Mouse (Mus musculus) lung, postnatal 25 days (tissue): ENCODE data around the gene 1700013G24Rik.

Experiments
- DNase-seq: peaks from one replicate; pipeline ENCODE4 v3.0.0; 2022; ENCODE audit warnings: low spot score

The 1700013G24Rik gene

DNA sequence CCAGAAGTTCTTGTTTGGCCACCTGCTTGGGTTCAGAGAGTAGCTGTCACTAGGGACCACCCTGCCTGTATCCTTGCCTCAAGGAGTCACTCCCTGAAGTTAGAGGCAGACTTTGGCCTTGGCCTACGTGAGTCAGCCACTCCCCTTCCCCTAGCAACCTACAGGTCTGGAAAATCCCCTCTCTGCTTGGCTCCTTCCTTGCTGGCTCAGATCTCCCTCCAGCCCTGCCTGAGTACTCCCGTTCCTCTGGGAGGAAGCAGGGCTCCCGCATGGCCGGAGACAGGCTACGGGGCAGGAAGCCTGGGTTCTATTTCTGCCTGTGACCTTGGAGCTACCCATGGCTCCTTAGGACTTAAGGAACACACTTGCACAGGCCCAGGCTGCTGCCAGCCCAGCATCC is 44.3 kb downstream of the 1700013G24Rik start:
- no peak for DNase-seq

GRCm38 (mm10) chr4:137497892-137498722 is 45.0 kb downstream of the 1700013G24Rik start:
- DNase-seq = no peak

DNA sequence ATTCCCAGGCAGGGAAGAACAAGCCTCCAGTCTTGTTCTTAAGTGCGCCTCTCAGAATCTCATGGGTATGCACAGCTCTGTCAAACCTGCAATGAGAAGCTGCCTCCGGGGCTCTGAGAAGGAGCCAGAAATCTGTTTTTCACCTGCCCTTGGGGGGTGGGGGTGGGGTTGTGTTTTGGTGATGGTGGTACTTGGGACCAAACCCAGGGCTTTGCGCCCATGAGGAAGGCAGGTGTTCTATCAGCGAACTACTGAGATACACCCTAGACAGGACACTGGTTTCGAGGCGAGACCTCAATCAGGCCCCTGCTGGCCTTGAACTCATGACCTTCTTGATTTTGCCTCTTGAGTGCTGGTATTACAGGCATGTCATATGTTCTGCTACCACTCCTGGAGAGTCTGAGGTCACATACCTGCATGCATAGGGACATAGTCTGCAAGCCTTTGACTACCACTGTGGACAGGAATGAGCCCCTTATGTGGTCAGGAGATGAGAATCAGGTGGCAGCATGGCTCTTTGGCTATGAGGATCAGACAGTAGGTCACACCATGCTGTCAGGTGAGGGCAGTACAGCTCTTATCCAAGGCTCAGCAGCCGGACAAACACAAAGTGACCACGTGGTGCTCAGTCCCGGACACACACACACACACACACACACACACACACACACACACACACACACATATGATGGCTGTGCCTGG is 45.9 kb downstream of the 1700013G24Rik start:
- DNase-seq = no peak

GRCm38 (mm10) chr4:137500149-137500548 is 47.1 kb downstream of the 1700013G24Rik start:
- DNase-seq = no peak

DNA sequence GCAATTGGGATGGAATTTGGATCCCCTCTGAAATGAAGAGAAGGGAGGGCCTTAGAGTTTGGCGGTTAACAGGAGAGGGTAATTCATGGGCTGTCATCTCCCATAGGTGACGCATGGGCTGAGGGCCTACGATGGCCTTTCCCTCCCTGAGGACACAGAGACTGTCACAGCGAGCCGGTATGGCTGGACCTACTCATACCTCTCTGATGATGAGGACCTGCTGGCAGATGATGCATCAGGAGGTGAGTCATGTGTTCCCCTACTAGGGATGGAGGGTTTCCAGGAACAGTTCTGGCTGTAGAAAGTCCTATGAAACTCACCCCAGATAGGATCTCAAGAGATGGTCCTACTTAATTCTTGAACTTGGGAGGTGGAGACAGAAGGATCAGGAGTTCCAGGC is 47.9 kb downstream of the 1700013G24Rik start:
- DNase-seq = no peak

- no peak for DNase-seq
These were observed 49.1 kb downstream of the 1700013G24Rik start for GRCm38 (mm10) chr4:137502183-137502582.

DNA sequence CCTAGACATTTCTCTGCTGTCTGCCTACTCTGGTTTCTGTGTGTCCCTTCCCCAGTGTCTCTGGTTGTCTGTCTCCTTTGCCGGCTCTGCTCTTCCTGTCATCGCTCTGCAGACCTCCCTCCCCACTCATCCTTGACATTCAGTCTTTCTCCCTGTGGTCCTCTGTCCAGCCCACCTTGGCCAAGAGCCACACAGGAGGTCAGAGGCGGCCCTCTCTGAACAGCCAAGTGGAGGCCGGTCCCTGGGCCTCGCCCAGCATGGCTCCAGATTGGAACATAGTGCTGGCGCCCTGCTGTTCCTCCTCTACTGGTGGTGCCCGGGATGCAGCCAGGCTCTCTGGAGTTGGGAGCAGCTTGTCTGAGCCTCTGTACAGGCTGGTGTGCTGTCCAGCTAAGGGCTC is 49.7 kb downstream of the 1700013G24Rik start:
- no peak for DNase-seq

GRCm38 (mm10) chr4:137503509-137503971 is 50.5 kb downstream of the 1700013G24Rik start:
- no peak for DNase-seq
